Mouse (Mus musculus) CD4-positive helper T cell, adult 2 months (primary cell): ENCODE data around the gene Ascl3.
A peak's percentile ranks its signal among the peaks of the same experiment; 100 is the strongest.

ENCODE experiments used
- DNase-seq: peaks from one replicate; pipeline ENCODE4 v3.0.0-alpha.2; 2012; ENCODE audit warnings: low read depth, missing footprints, low spot score

The Ascl3 gene

GRCm38 (mm10) chr7:109710069-109710468, 21.5 kb downstream of the Ascl3 start:
- no peak for DNase-seq

GRCm38 (mm10) chr7:109708961-109709382, 22.6 kb downstream of the Ascl3 start:
- DNase-seq, result no peak

GRCm38 (mm10) chr7:109707023-109707785, 24.3 kb downstream of the Ascl3 start:
- peak; percentile 72 for DNase-seq

- no peak for DNase-seq
Observed at GRCm38 (mm10) chr7:109704461-109704860, 27.1 kb downstream of the Ascl3 start.

- DNase-seq, result no peak
Observed at GRCm38 (mm10) chr7:109704016-109704377, 27.5 kb downstream of the Ascl3 start.

GRCm38 (mm10) chr7:109703190-109704015, 28.1 kb downstream of the Ascl3 start, which contains the start of the genes St5 and Akip1:
St5 (minus strand) TSS chr7:109703605.
Akip1 (plus strand) TSS chr7:109703690.
- peak; percentile 95 for DNase-seq

GRCm38 (mm10) chr7:109702721-109703120, 28.8 kb downstream of the Ascl3 start:
- no peak for DNase-seq

GRCm38 (mm10) chr7:109700213-109700612, 31.3 kb downstream of the Ascl3 start:
- DNase-seq, result no peak

GRCm38 (mm10) chr7:109695339-109695726, 36.2 kb downstream of the Ascl3 start:
- DNase-seq, result no peak

GRCm38 (mm10) chr7:109694576-109695338, 36.8 kb downstream of the Ascl3 start:
- DNase-seq, result no peak

- DNase-seq, result no peak
Observed at GRCm38 (mm10) chr7:109690961-109691360, 40.6 kb downstream of the Ascl3 start.

GRCm38 (mm10) chr7:109690101-109690500, 41.4 kb downstream of the Ascl3 start:
- DNase-seq, result no peak

GRCm38 (mm10) chr7:109686585-109687128, 44.9 kb downstream of the Ascl3 start:
- DNase-seq, result no peak

- DNase-seq, result no peak
Observed at GRCm38 (mm10) chr7:109680879-109681278, 50.6 kb downstream of the Ascl3 start.

GRCm38 (mm10) chr7:109680284-109680683, 51.2 kb downstream of the Ascl3 start:
- DNase-seq, result no peak
